Mouse (Mus musculus): ENCODE data around the gene Taf4.

- TF ChIP-seq CTCF (conservative IDR thresholded peaks at IDR 0.05; ENCODE audit: insufficient read depth, insufficient read length, low read depth, low read length) (no peak), POLR2A (IDR thresholded peaks at IDR 0.05; ENCODE audit: low read depth, low read length) (no peak)
These were observed 48.9 kb upstream of the Taf4 start for GRCm38 (mm10) chr2:180025135-180025860.

Measured in kidney, adult 2 months (tissue).